Mouse (Mus musculus) limb, embryonic 15.5 days (tissue): Measurements from ENCODE around the gene Enthd1. TPM values are rescaled to one million over a fixed set of nuclear protein-coding genes. Genes with fewer than 3 reads are reported as not detected.

ENCODE experiments used
- ATAC-seq: fragments of 200-750 bp; cut with Nextera tagmentation; 2 replicates; pipeline ENCODE4 v1.8.0; 2017; ENCODE audit warnings: low read depth, moderate TSS enrichment; ENCODE audit not compliant: insufficient number of reproducible peaks, low FRiP score, low TSS enrichment
- H3K27ac ChIP-seq: fragments of 300-500 bp; sonication (generic); 2 replicates; pipeline ENCODE4 v1.5.1; 2015; ENCODE audit warnings: moderate library complexity, mild to moderate bottlenecking, inconsistent platforms
- H3K27me3 ChIP-seq: fragments of 300-500 bp; sonication (generic); 2 replicates; pipeline ENCODE4 v1.6.1; 2015; ENCODE audit warnings: inconsistent platforms
- H3K36me3 ChIP-seq: fragments of 300-500 bp; sonication (generic); 2 replicates; pipeline ENCODE4 v1.6.1; 2015; ENCODE audit warnings: inconsistent platforms
- H3K4me1 ChIP-seq: fragments of 300-500 bp; sonication (generic); 2 replicates; pipeline ENCODE4 v1.6.1; 2015; ENCODE audit warnings: inconsistent platforms
- H3K4me2 ChIP-seq: fragments of 300-500 bp; sonication (generic); 2 replicates; pipeline ENCODE4 v1.6.1; 2015; ENCODE audit warnings: mild to moderate bottlenecking, inconsistent platforms
- H3K4me3 ChIP-seq: fragments of 300-500 bp; sonication (generic); 2 replicates; pipeline ENCODE4 v1.5.1; 2015; ENCODE audit warnings: mild to moderate bottlenecking, inconsistent platforms
- H3K9ac ChIP-seq: fragments of 300-500 bp; sonication (generic); 2 replicates; pipeline ENCODE4 v1.6.1; 2015; ENCODE audit warnings: inconsistent platforms
- H3K9me3 ChIP-seq: fragments of 300-500 bp; sonication (generic); 2 replicates; pipeline ENCODE4 v1.6.1; 2016; ENCODE audit warnings: inconsistent platforms
- whole genome bisulfite sequencing: fragments of 180-500 bp; shearing (Covaris S2); methylation state at CpG from one replicate; pipeline ENCODE4 v1.1.7; 2015; 5-methylcytosine and 5-hydroxymethylcytosine counted together
- polyA plus RNA-seq: library from polyadenylated mRNA; unstranded; fragments of >200 nt; fragmentation: Nextera tagmentation; extraction: Ambion mirVana; gene quantifications from 2 replicates; pipeline ENCODE4 v1.2.1, GENCODE M21; 2015

Enthd1 gene
- polyA plus RNA-seq, 1 experiment from 2014 or later = 0.09 TPM

GRCm38 (mm10) chr15:80572811-80573520, 8.0 kb upstream of the Enthd1 start:
- no peak for ATAC-seq
- no peak overlapping the region for H3K27ac ChIP-seq
- H3K9ac ChIP-seq = no peak overlapping the region
- no peak overlapping the region for H3K4me2 ChIP-seq
- no peaks in the 10 kb centered on the region for H3K4me1 ChIP-seq
- no peaks in the 10 kb centered on the region for H3K36me3 ChIP-seq
- 52% methylated on average over 9 of the region's 9 CpGs for WGBS
- peaks cover 3% of the 10 kb centered on the region; the same call in 1 of the 2 replicates for H3K27me3 ChIP-seq
- H3K4me3 ChIP-seq = no peak overlapping the region
- no peaks in the 10 kb centered on the region for H3K9me3 ChIP-seq

- Histone ChIP-seq H3K4me3 (no peak within 1 kb of the TSS), H3K9me3 (no peaks in the 10 kb centered on the region), H3K4me2 (no peak within 1 kb of the TSS), H3K27ac (no peak within 1 kb of the TSS), H3K9ac (no peak within 1 kb of the TSS), H3K36me3 (no peaks in the 10 kb centered on the region), H3K4me1 (no peaks in the 10 kb centered on the region), H3K27me3 (peaks cover under 1% of the 10 kb centered on the region; the same call in 1 of the 2 replicates)
- 62% methylated on average over 12 of the region's 12 CpGs for WGBS
- no peak for ATAC-seq
Measured at GRCm38 (mm10) chr15:80572291-80572690, 7.3 kb upstream of the Enthd1 start, which contains the start of gene Grap2. Grap2 (plus strand) TSS chr15:80572594.

GRCm38 (mm10) chr15:80571611-80572010, 6.7 kb upstream of the Enthd1 start:
- no peak overlapping the region for H3K9ac ChIP-seq
- no peaks in the 10 kb centered on the region for H3K36me3 ChIP-seq
- ATAC-seq = no peak
- H3K4me3 ChIP-seq = no peak overlapping the region
- no peak overlapping the region for H3K27ac ChIP-seq
- no peaks in the 10 kb centered on the region for H3K27me3 ChIP-seq
- H3K9me3 ChIP-seq = no peaks in the 10 kb centered on the region
- no peak overlapping the region for H3K4me2 ChIP-seq
- WGBS = 72% methylated on average over 7 of the region's 7 CpGs
- no peaks in the 10 kb centered on the region for H3K4me1 ChIP-seq

GRCm38 (mm10) chr15:80570226-80570625, 5.3 kb upstream of the Enthd1 start:
- H3K4me2 ChIP-seq = no peak overlapping the region
- no peak overlapping the region for H3K9ac ChIP-seq
- WGBS = 79% methylated on average over 1 of the region's 1 CpGs
- no peak overlapping the region for H3K4me3 ChIP-seq
- H3K27me3 ChIP-seq = no peaks in the 10 kb centered on the region
- H3K27ac ChIP-seq = no peak overlapping the region
- H3K4me1 ChIP-seq = no peaks in the 10 kb centered on the region
- H3K9me3 ChIP-seq = no peaks in the 10 kb centered on the region
- no peak for ATAC-seq
- no peaks in the 10 kb centered on the region for H3K36me3 ChIP-seq

GRCm38 (mm10) chr15:80569205-80569604, 4.2 kb upstream of the Enthd1 start:
- ATAC-seq = no peak
- no peaks in the 10 kb centered on the region for H3K27me3 ChIP-seq
- 66% methylated on average over 7 of the region's 7 CpGs for WGBS

GRCm38 (mm10) chr15:80567731-80568130, 2.8 kb upstream of the Enthd1 start:
- ATAC-seq = no peak
- Histone ChIP-seq H3K9me3 (no peaks in the 10 kb centered on the region), H3K4me3 (no peak overlapping the region), H3K36me3 (no peaks in the 10 kb centered on the region), H3K27me3 (no peaks in the 10 kb centered on the region), H3K27ac (no peak overlapping the region), H3K9ac (no peak overlapping the region), H3K4me2 (no peak overlapping the region), H3K4me1 (no peaks in the 10 kb centered on the region)
- WGBS = 54% methylated on average over 4 of the region's 4 CpGs

More at GRCm38 (mm10) chr15:80569205-80569604, 4.2 kb upstream of the Enthd1 start:
- H3K9ac ChIP-seq = no peak overlapping the region
- no peak overlapping the region for H3K4me2 ChIP-seq
- H3K4me1 ChIP-seq = no peaks in the 10 kb centered on the region
- no peak overlapping the region for H3K4me3 ChIP-seq
- no peaks in the 10 kb centered on the region for H3K9me3 ChIP-seq
- no peaks in the 10 kb centered on the region for H3K36me3 ChIP-seq
- H3K27ac ChIP-seq = no peak overlapping the region

GRCm38 (mm10) chr15:80567139-80567538, 2.2 kb upstream of the Enthd1 start:
- no peak for ATAC-seq
- no peak overlapping the region for H3K4me2 ChIP-seq
- H3K4me1 ChIP-seq = no peaks in the 10 kb centered on the region
- H3K9me3 ChIP-seq = no peaks in the 10 kb centered on the region
- H3K27me3 ChIP-seq = no peaks in the 10 kb centered on the region
- no peak overlapping the region for H3K27ac ChIP-seq
- H3K9ac ChIP-seq = no peak overlapping the region
- no peak overlapping the region for H3K4me3 ChIP-seq
- 62% methylated on average over 3 of the region's 3 CpGs for WGBS
- H3K36me3 ChIP-seq = no peaks in the 10 kb centered on the region

DNA sequence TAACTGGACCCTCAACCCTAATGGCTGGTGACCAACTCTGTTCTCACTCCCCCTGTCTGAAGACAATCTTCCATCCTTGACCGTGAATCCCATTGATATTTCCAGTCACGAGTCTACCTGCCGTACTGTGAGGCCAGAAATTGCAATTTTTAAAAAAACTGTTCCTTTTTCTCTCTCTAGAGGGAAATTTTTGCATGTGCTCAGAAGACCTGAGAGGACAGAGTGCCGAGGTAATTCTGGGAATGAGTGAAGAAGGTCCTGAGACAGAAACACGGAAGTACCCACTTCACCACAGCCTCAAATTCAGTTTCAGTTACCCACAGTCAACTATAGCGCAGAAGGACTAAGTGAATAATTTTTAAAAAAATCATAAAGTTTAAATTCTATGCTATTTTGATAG, 1.7 kb upstream of the Enthd1 start:
- no peak for ATAC-seq
- H3K4me2 ChIP-seq = no peak overlapping the region
- no peaks in the 10 kb centered on the region for H3K4me1 ChIP-seq
- H3K27me3 ChIP-seq = no peaks in the 10 kb centered on the region
- no peaks in the 10 kb centered on the region for H3K36me3 ChIP-seq
- no peak overlapping the region for H3K4me3 ChIP-seq
- H3K9me3 ChIP-seq = no peaks in the 10 kb centered on the region
- no peak overlapping the region for H3K9ac ChIP-seq
- 90% methylated on average over 6 of the region's 6 CpGs for WGBS
- no peak overlapping the region for H3K27ac ChIP-seq

- WGBS = 69% methylated on average over 6 of the region's 6 CpGs
- Histone ChIP-seq H3K9ac (no peak overlapping the region), H3K27ac (no peak overlapping the region), H3K27me3 (no peaks in the 10 kb centered on the region), H3K4me2 (no peak overlapping the region), H3K36me3 (no peaks in the 10 kb centered on the region), H3K4me3 (no peak overlapping the region), H3K4me1 (no peaks in the 10 kb centered on the region), H3K9me3 (no peaks in the 10 kb centered on the region)
- ATAC-seq = no peak
Measured at GRCm38 (mm10) chr15:80563634-80564208, 1.2 kb downstream of the Enthd1 start.

DNA sequence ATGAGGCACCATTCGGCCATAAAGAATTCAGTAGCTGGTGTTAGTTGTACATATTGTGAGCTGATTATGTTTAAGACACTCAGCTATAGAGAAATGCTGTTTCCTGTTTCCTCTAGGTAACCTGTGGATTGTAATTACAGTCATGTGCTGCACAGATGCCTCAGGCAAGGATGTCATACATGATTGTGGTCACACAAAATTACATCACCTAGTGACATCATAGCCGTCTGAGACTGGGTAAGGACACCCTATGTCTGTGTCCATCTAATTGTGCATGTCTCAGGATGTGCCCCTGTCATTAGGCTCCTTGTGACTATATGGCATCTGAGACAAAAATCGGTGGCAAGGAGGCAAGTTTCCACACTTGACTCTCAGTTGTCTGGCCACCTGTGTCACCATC, 2.5 kb downstream of the Enthd1 start:
- Histone ChIP-seq H3K4me1 (no peaks in the 10 kb centered on the region), H3K27ac (no peak overlapping the region), H3K27me3 (no peaks in the 10 kb centered on the region), H3K4me3 (no peak overlapping the region), H3K9me3 (no peaks in the 10 kb centered on the region), H3K4me2 (no peak overlapping the region), H3K36me3 (no peaks in the 10 kb centered on the region), H3K9ac (no peak overlapping the region)
- ATAC-seq = no peak
- 69% methylated on average over 3 of the region's 3 CpGs for WGBS

DNA sequence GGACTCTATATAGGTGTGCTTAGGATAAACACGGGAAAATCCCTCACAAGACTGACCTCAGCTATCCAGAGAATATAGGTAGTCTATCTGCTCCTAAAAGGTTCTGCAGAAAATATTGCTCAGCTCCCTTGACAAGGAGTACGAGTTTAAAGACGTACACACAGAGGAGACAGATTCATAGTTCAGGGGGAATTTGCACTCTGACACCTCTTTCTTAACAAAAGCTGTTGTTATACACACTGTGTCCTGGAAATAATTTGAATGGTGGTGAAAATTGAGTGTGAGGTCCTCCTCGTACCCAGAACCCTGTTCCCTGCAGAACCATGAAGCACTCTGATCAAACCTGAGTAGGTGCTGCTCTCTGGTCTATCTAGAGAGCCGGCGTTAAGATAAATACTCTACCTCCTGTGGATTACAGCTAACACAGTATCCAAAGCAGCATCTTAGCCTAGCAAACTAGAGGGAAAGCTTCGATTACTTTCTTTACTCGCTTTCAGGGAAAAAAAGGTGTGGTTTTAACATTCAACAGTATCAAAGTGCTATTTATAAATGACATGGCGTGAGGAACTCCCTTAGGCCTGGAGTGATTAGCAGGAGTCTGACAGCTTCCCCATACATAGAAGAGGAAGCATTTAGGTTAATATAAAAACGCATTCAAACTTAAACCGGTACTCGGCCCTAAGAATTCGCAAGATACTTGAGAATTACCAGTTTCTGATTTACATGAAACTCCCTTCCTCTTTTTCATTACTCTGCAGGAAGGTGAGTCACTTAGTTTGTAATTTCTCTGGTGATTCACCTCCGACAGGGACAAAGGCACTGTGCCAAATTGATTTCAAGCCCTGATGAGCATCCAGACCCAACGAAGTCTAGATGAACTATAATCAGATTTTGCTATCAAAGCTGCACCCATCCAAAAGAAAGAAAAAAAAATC, 4.0 kb downstream of the Enthd1 start:
- WGBS = 57% methylated on average over 15 of the region's 15 CpGs

GRCm38 (mm10) chr15:80559978-80560377, 5.0 kb downstream of the Enthd1 start:
- Histone ChIP-seq H3K27me3 (no peaks in the 10 kb centered on the region), H3K9ac (no peak overlapping the region), H3K4me3 (no peak overlapping the region), H3K4me1 (no peaks in the 10 kb centered on the region), H3K4me2 (no peak overlapping the region), H3K9me3 (no peaks in the 10 kb centered on the region), H3K36me3 (no peaks in the 10 kb centered on the region), H3K27ac (no peak overlapping the region)
- 53% methylated on average over 14 of the region's 14 CpGs for WGBS
- no peak for ATAC-seq

More for the DNA sequence above, 4.0 kb downstream of the Enthd1 start:
- H3K9ac ChIP-seq = no peak overlapping the region
- no peaks in the 10 kb centered on the region for H3K27me3 ChIP-seq
- H3K27ac ChIP-seq = no peak overlapping the region
- no peak for ATAC-seq
- no peaks in the 10 kb centered on the region for H3K36me3 ChIP-seq
- no peaks in the 10 kb centered on the region for H3K9me3 ChIP-seq
- H3K4me1 ChIP-seq = no peaks in the 10 kb centered on the region
- H3K4me2 ChIP-seq = no peak overlapping the region
- no peak overlapping the region for H3K4me3 ChIP-seq
